Mouse (Mus musculus): ENCODE measurements around the gene Cyb5b.

Cyb5b gene

DNA sequence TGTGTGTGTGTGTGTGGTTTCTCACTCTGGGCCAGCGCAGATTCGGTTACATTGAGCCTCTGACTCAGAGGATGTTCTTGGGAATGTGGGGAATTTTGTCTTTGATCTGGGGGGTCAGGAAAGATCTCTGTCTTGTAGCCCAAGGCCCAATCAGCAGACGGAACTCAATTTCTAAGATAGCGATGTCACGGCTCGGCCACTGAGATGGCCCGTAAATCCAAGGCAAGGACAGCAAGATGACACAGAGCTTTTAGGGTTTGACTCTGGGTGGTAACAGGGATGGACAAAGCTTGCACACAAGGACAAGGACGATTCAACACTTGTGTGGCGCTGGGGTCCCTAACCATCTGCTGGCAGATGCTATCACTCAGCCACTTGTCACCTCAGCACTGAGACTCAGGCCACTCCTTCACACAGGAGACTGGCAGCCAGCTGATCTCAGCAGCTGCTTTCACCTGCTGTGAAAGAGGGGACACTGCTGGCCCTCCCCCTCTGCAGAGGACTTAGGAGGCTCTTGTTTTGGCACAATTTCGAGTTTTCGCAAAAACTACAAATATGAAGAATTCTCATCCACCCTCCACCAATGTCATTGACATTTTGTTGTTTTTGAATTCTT, 76.7 kb downstream of the Cyb5b start:
- DNase-seq (ENCODE audit: low spot score) = peak; percentile 40

DNA sequence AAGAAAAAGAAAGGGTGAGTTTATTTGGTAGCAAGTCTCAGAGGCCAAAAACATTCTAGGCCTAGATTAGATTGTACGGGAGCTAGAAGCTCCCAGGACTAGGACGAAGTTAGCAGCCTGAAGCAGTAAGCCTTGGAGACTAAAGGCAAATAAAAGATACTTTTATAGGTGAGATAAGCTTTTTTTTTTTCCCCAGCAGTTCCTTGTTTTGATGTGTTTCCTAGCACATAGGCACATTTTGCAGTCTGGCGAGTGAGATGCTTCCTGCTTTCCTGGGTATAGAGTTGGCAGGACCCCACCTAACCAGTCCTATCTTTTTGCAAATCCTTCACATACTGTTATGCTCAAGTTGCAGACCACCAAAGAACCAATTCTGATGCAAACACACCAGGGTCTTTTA, 82.8 kb downstream of the Cyb5b start:
- DNase-seq (ENCODE audit: low spot score) = no peak

DNA sequence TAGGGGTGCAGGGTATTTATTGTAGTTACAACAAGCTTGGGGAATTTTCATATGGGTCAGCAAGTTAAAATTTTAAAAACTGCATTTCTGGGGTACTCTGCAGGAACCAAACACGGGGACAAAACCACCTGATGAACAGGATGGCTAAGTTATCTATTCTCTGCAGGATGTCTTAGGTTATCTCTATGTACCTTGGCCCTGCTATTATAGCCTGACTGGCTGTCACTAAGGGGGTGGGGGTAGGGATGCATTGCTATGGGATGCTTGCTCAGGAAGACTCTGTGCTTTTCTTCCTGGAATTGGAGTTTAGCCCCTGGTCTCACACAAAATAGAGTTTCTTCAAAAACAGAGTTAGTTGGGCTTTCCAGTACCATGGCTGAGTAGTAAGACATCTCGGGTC, 83.3 kb downstream of the Cyb5b start:
- no peak for DNase-seq (ENCODE audit: low spot score)

Data from embryo, embryonic 10.5 days (tissue).